Mouse (Mus musculus) liver, postnatal 0 days (tissue): ENCODE data around the gene Dhx30. TPM values are rescaled to one million over a fixed set of nuclear protein-coding genes. Genes with fewer than 3 reads are reported as not detected.

Experiments
- ATAC-seq: fragments of 200-750 bp; cut with Nextera tagmentation; 2 replicates; pipeline ENCODE4 v1.8.0; 2017; ENCODE audit warnings: mild to moderate bottlenecking, moderate library complexity
- DNase-seq: peaks from one replicate; pipeline ENCODE4 v3.0.0-alpha.2; 2016
- H3K27ac ChIP-seq: fragments of 300-500 bp; sonication (generic); 2 replicates; pipeline ENCODE4 v1.5.1; 2014; ENCODE audit warnings: antibody characterized with exemption, moderate library complexity, mild to moderate bottlenecking, low read depth
- H3K27me3 ChIP-seq: fragments of 300-500 bp; sonication (generic); 2 replicates; pipeline ENCODE4 v1.6.1; 2014; ENCODE audit warnings: low read length, control low read depth, mixed read lengths; ENCODE audit not compliant: insufficient read depth
- H3K36me3 ChIP-seq: fragments of 300-500 bp; sonication (generic); replicated peaks from 2 replicates; pipeline ENCODE4 v1.6.1; 2014; ENCODE audit warnings: mild to moderate bottlenecking, control low read depth, low read length, moderate library complexity, mixed read lengths; ENCODE audit not compliant: insufficient read depth
- H3K4me1 ChIP-seq: fragments of 300-500 bp; sonication (generic); 2 replicates; pipeline ENCODE4 v1.6.1; 2014; ENCODE audit warnings: antibody characterized with exemption, mild to moderate bottlenecking, control low read depth; ENCODE audit not compliant: insufficient read depth
- H3K4me2 ChIP-seq: fragments of 300-500 bp; sonication (generic); 2 replicates; pipeline ENCODE4 v1.6.1; 2014; ENCODE audit warnings: low read depth, mild to moderate bottlenecking, low read length, moderate library complexity, mixed read lengths
- H3K4me3 ChIP-seq: fragments of 300-500 bp; sonication (generic); 2 replicates; pipeline ENCODE4 v1.5.1; 2014; ENCODE audit warnings: low read depth, low read length
- H3K9ac ChIP-seq: fragments of 300-500 bp; sonication (generic); replicated peaks from 2 replicates; pipeline ENCODE4 v1.6.1; 2014; ENCODE audit warnings: mild to moderate bottlenecking, moderate library complexity
- H3K9me3 ChIP-seq: fragments of 300-500 bp; sonication (generic); 2 replicates; pipeline ENCODE4 v1.6.1; 2016; ENCODE audit warnings: mild to moderate bottlenecking, control low read depth, low read length, mixed read lengths
- CTCF ChIP-seq: sonication (generic); IDR thresholded peaks from 2 replicates; pipeline ENCODE4 v1.5.1; 2016; ENCODE audit warnings: antibody characterized with exemption, low read depth
- EP300 ChIP-seq: IDR thresholded peaks from 2 replicates; pipeline ENCODE4 v1.6.1; 2016; ENCODE audit warnings: antibody characterized with exemption, low read depth, mild to moderate bottlenecking
- WGBS: fragments of 180-500 bp; shearing (Covaris S2); extraction: QIAGEN DNeasy Blood & Tissue Kit; methylation state at CpG from one replicate; pipeline ENCODE4 v1.1.7; 2014; ENCODE audit not compliant: insufficient replicate concordance; 5-methylcytosine and 5-hydroxymethylcytosine counted together
- polyA plus RNA-seq: library from polyadenylated mRNA; unstranded; fragments of >200 nt; fragmentation: Nextera tagmentation; extraction: Ambion mirVana; gene quantifications from 2 replicates; pipeline ENCODE4 v1.2.1, GENCODE M21; 2015

Dhx30 gene
- polyA plus RNA-seq, 1 experiment from 2014 or later: 24.8 TPM

- Histone ChIP-seq H3K4me1 (no peaks in the 10 kb centered on the region), H3K36me3 (peaks cover 4% of the 10 kb centered on the region; the same call in 1 of the 2 replicates), H3K27me3 (no peaks in the 10 kb centered on the region), H3K9me3 (no peaks in the 10 kb centered on the region), H3K4me3 (no peak overlapping the region), H3K4me2 (no peak overlapping the region), H3K27ac (no peak overlapping the region), H3K9ac (no peak overlapping the region)
- TF ChIP-seq CTCF: no peak
- TF ChIP-seq EP300: no peak
- no peak for DNase-seq
- ATAC-seq: no peak
Observed at GRCm38 (mm10) chr9:110045763-110046377, 71.8 kb downstream of the Dhx30 start.

DNA sequence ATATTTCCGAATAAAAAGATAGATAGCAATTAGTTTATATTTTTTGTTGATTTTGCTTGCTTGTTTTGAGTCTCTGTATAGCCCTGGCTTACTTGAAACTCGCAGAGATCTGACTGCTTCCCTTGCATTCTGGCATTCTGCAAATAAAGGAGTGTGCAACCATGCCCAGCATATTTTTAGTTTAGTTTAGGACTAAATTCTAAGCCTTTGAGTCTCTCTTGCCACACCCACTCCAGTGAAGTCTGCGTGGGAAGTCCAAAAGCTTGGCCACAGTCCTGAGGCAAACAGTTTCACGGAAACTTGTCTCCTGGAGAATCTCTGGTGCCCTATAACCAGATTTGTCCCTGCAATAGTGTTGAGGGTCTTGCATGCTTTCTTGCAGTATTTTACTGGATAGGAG is 73.3 kb downstream of the Dhx30 start:
- no peak for TF ChIP-seq EP300
- TF ChIP-seq CTCF: no peak

GRCm38 (mm10) chr9:110038485-110038884 is 79.1 kb downstream of the Dhx30 start:
- Histone ChIP-seq H3K4me1 (no peaks in the 10 kb centered on the region), H3K4me3 (no peak overlapping the region), H3K27me3 (no peaks in the 10 kb centered on the region), H3K27ac (no peak overlapping the region), H3K9ac (no peak overlapping the region), H3K9me3 (no peaks in the 10 kb centered on the region), H3K4me2 (no peak overlapping the region), H3K36me3 (peaks cover 22% of the 10 kb centered on the region)
- TF ChIP-seq EP300 (no peak), CTCF (no peak)
- 71% methylated on average over 2 of the region's 2 CpGs for WGBS
- ATAC-seq: no peak
- no peak for DNase-seq

More for the DNA sequence above, 73.3 kb downstream of the Dhx30 start:
- 78% methylated on average over 4 of the region's 4 CpGs for WGBS
- H3K27me3 ChIP-seq: no peaks in the 10 kb centered on the region
- ATAC-seq (no peak), DNase-seq (no peak)
- H3K36me3 ChIP-seq: peaks cover 4% of the 10 kb centered on the region; the same call in 1 of the 2 replicates
- no peak overlapping the region for H3K27ac ChIP-seq
- H3K9ac ChIP-seq: no peak overlapping the region
- no peaks in the 10 kb centered on the region for H3K4me1 ChIP-seq
- no peak overlapping the region for H3K4me2 ChIP-seq
- H3K4me3 ChIP-seq: no peak overlapping the region
- H3K9me3 ChIP-seq: no peaks in the 10 kb centered on the region

GRCm38 (mm10) chr9:110037895-110038294 is 79.7 kb downstream of the Dhx30 start:
- ATAC-seq (no peak), DNase-seq (peak; percentile 23)
- Histone ChIP-seq H3K4me1 (no peaks in the 10 kb centered on the region), H3K9ac (no peak overlapping the region), H3K9me3 (no peaks in the 10 kb centered on the region), H3K4me2 (no peak overlapping the region), H3K27ac (no peak overlapping the region), H3K27me3 (no peaks in the 10 kb centered on the region), H3K36me3 (peaks cover 18% of the 10 kb centered on the region), H3K4me3 (no peak overlapping the region)
- TF ChIP-seq CTCF (no peak), EP300 (no peak)
- WGBS: 34% methylated on average over 8 of the region's 8 CpGs

- Histone ChIP-seq H3K4me3 (no peak overlapping the region), H3K4me2 (no peak overlapping the region), H3K27me3 (no peaks in the 10 kb centered on the region), H3K9me3 (no peaks in the 10 kb centered on the region), H3K9ac (no peak overlapping the region), H3K4me1 (no peaks in the 10 kb centered on the region), H3K36me3 (peaks cover 24% of the 10 kb centered on the region), H3K27ac (no peak overlapping the region)
- DNase-seq (no peak), ATAC-seq (no peak)
- TF ChIP-seq CTCF (no peak), EP300 (no peak)
- 82% methylated on average over 4 of the region's 4 CpGs for WGBS
Observed at GRCm38 (mm10) chr9:110035091-110035490, 82.5 kb downstream of the Dhx30 start.

Other genes starting within 250 kb of the Dhx30 start
- gene Cdc25a, start 242.3 kb downstream of the Dhx30 start, polyA plus RNA-seq: 7.5 and 7.8 TPM in 2 replicates
- 6.3 and 7.7 TPM in 2 replicates for gene Map4, start 186.4 kb downstream of the Dhx30 start, polyA plus RNA-seq
- gene Smarcc1, start 122 bp downstream of the Dhx30 start, polyA plus RNA-seq: 13.5 and 18.5 TPM in 2 replicates
- 0.31 and 0.41 TPM in 2 replicates for gene Cspg5, start 126.0 kb upstream of the Dhx30 start, polyA plus RNA-seq
- 3.2 and 3.3 TPM in 2 replicates for gene Elp6, start 187.3 kb upstream of the Dhx30 start, polyA plus RNA-seq
- gene Scap, start 215.5 kb upstream of the Dhx30 start, polyA plus RNA-seq: 42.7 and 44.4 TPM in 2 replicates